Mouse (Mus musculus): ENCODE measurements around the gene Rnf213. TPM values are rescaled to one million over a fixed set of nuclear protein-coding genes. Genes with fewer than 3 reads are reported as not detected.

Rnf213 gene
- total and polyA plus RNA-seq, 2 experiments from 2014 or later, result 4.5 to 36.7 TPM

GRCm38 (mm10) chr11:119395394-119395793, 2.5 kb downstream of the Rnf213 start:
- Histone ChIP-seq H3K4me2 (ENCODE audit: low read depth, low read length) (peak overlapping the region; percentile 77), H3K27ac (ENCODE audit: low read depth) (no peak overlapping the region), H3K27me3 (ENCODE audit: control insufficient read depth, insufficient read depth, low read length) (no peaks in the 10 kb centered on the region), H3K4me1 (ENCODE audit: control insufficient read depth, insufficient read depth) (peaks cover 27% of the 10 kb centered on the region), H3K9me3 (replicated peaks; ENCODE audit: control insufficient read depth, low read length) (no peaks in the 10 kb centered on the region), H3K4me3 (ENCODE audit: low read depth, low read length) (peak overlapping the region; percentile 58), H3K36me3 (replicated peaks; ENCODE audit: control insufficient read depth, insufficient read depth, low read length) (peaks cover 12% of the 10 kb centered on the region), H3K9ac (replicated peaks; ENCODE audit: low read depth, low read length) (peak overlapping the region; percentile 2; the same call in 1 of the 2 replicates)
- ATAC-seq (ENCODE audit: insufficient read depth, low read depth) (no peak), DNase-seq (ENCODE audit: low spot score) (no peak)
- TF ChIP-seq CTCF (IDR thresholded peaks at IDR 0.05; ENCODE audit: low read depth) (no peak), EP300 (IDR thresholded peaks at IDR 0.05; ENCODE audit: low read depth) (no peak)
- 43% methylated on average over 7 of the region's 7 CpGs for WGBS

- Histone ChIP-seq H3K4me3 (ENCODE audit: low read depth, low read length) (no peak overlapping the region), H3K9ac (replicated peaks; ENCODE audit: low read depth, low read length) (no peak overlapping the region; the same call in 1 of the 2 replicates), H3K9me3 (replicated peaks; ENCODE audit: control insufficient read depth, low read length) (no peaks in the 10 kb centered on the region), H3K27ac (ENCODE audit: low read depth) (no peak overlapping the region), H3K4me2 (ENCODE audit: low read depth, low read length) (0 out of 2 replicates have a peak overlapping the region, but pooled peaks have one; percentile 77), H3K36me3 (replicated peaks; ENCODE audit: control insufficient read depth, insufficient read depth, low read length) (peaks cover 15% of the 10 kb centered on the region), H3K27me3 (ENCODE audit: control insufficient read depth, insufficient read depth, low read length) (no peaks in the 10 kb centered on the region), H3K4me1 (ENCODE audit: control insufficient read depth, insufficient read depth) (peaks cover 23% of the 10 kb centered on the region)
- TF ChIP-seq EP300 (IDR thresholded peaks at IDR 0.05; ENCODE audit: low read depth) (no peak), CTCF (IDR thresholded peaks at IDR 0.05; ENCODE audit: low read depth) (no peak)
- DNase-seq (ENCODE audit: low spot score) (no peak), ATAC-seq (ENCODE audit: insufficient read depth, low read depth) (no peak)
- 50% methylated on average over 13 of the region's 13 CpGs for WGBS
These were observed 3.0 kb downstream of the Rnf213 start for GRCm38 (mm10) chr11:119395931-119396330.

- no peak overlapping the region for H3K9ac ChIP-seq (replicated peaks; ENCODE audit: low read depth, low read length)
- DNase-seq (ENCODE audit: low spot score) (no peak), ATAC-seq (ENCODE audit: insufficient read depth, low read depth) (no peak)
- H3K4me2 ChIP-seq (ENCODE audit: low read depth, low read length), result no peak overlapping the region
- no peaks in the 10 kb centered on the region for H3K27me3 ChIP-seq (ENCODE audit: control insufficient read depth, insufficient read depth, low read length)
- WGBS, result 82% methylated on average over 7 of the region's 7 CpGs
- H3K4me3 ChIP-seq (ENCODE audit: low read depth, low read length), result no peak overlapping the region
- no peak overlapping the region for H3K27ac ChIP-seq (ENCODE audit: low read depth)
- H3K4me1 ChIP-seq (ENCODE audit: control insufficient read depth, insufficient read depth), result peaks cover 18% of the 10 kb centered on the region
- peaks cover 15% of the 10 kb centered on the region for H3K36me3 ChIP-seq (replicated peaks; ENCODE audit: control insufficient read depth, insufficient read depth, low read length)
- no peak for TF ChIP-seq CTCF (IDR thresholded peaks at IDR 0.05; ENCODE audit: low read depth)
- no peak for TF ChIP-seq EP300 (IDR thresholded peaks at IDR 0.05; ENCODE audit: low read depth)
- H3K9me3 ChIP-seq (replicated peaks; ENCODE audit: control insufficient read depth, low read length), result no peaks in the 10 kb centered on the region
These were observed 3.6 kb downstream of the Rnf213 start for GRCm38 (mm10) chr11:119396461-119396860.

- no peaks in the 10 kb centered on the region for H3K9me3 ChIP-seq (replicated peaks; ENCODE audit: control insufficient read depth, low read length)
- DNase-seq (ENCODE audit: low spot score), result no peak
- no peaks in the 10 kb centered on the region for H3K27me3 ChIP-seq (ENCODE audit: control insufficient read depth, insufficient read depth, low read length)
- no peak overlapping the region for H3K4me2 ChIP-seq (ENCODE audit: low read depth, low read length)
- 0 out of 2 replicates have a peak, but pooled peaks cover 3% of the 10 kb centered on the region for H3K4me1 ChIP-seq (ENCODE audit: control insufficient read depth, insufficient read depth)
- H3K9ac ChIP-seq (replicated peaks; ENCODE audit: low read depth, low read length), result no peak overlapping the region
- WGBS, result 51% methylated on average over 11 of the region's 11 CpGs
- H3K27ac ChIP-seq (ENCODE audit: low read depth), result 0 out of 2 replicates have a peak overlapping the region, but pooled peaks have one; percentile 20
- TF ChIP-seq CTCF (IDR thresholded peaks at IDR 0.05; ENCODE audit: low read depth) (no peak), EP300 (IDR thresholded peaks at IDR 0.05; ENCODE audit: low read depth) (no peak)
- H3K36me3 ChIP-seq (replicated peaks; ENCODE audit: control insufficient read depth, insufficient read depth, low read length), result peaks cover 50% of the 10 kb centered on the region
- H3K4me3 ChIP-seq (ENCODE audit: low read depth, low read length), result no peak overlapping the region
- no peak for ATAC-seq (ENCODE audit: insufficient read depth, low read depth)
These were observed 9.7 kb downstream of the Rnf213 start for GRCm38 (mm10) chr11:119402501-119403160.

- DNase-seq (ENCODE audit: low spot score) (no peak), ATAC-seq (ENCODE audit: insufficient read depth, low read depth) (no peak)
- Histone ChIP-seq H3K36me3 (replicated peaks; ENCODE audit: control insufficient read depth, insufficient read depth, low read length) (peaks cover 66% of the 10 kb centered on the region), H3K9me3 (replicated peaks; ENCODE audit: control insufficient read depth, low read length) (no peaks in the 10 kb centered on the region), H3K27ac (ENCODE audit: low read depth) (no peak overlapping the region), H3K4me3 (ENCODE audit: low read depth, low read length) (no peak overlapping the region), H3K4me1 (ENCODE audit: control insufficient read depth, insufficient read depth) (0 out of 2 replicates have a peak, but pooled peaks cover 3% of the 10 kb centered on the region), H3K4me2 (ENCODE audit: low read depth, low read length) (no peak overlapping the region), H3K9ac (replicated peaks; ENCODE audit: low read depth, low read length) (no peak overlapping the region), H3K27me3 (ENCODE audit: control insufficient read depth, insufficient read depth, low read length) (no peaks in the 10 kb centered on the region)
- WGBS, result 56% methylated on average over 5 of the region's 5 CpGs
- TF ChIP-seq CTCF (IDR thresholded peaks at IDR 0.05; ENCODE audit: low read depth) (peak; percentile 67), EP300 (IDR thresholded peaks at IDR 0.05; ENCODE audit: low read depth) (no peak)
These were observed 11.7 kb downstream of the Rnf213 start for GRCm38 (mm10) chr11:119404627-119405026.
